ENCODE assay signal across 8 mouse cellular contexts in the genomic region with DNA sequence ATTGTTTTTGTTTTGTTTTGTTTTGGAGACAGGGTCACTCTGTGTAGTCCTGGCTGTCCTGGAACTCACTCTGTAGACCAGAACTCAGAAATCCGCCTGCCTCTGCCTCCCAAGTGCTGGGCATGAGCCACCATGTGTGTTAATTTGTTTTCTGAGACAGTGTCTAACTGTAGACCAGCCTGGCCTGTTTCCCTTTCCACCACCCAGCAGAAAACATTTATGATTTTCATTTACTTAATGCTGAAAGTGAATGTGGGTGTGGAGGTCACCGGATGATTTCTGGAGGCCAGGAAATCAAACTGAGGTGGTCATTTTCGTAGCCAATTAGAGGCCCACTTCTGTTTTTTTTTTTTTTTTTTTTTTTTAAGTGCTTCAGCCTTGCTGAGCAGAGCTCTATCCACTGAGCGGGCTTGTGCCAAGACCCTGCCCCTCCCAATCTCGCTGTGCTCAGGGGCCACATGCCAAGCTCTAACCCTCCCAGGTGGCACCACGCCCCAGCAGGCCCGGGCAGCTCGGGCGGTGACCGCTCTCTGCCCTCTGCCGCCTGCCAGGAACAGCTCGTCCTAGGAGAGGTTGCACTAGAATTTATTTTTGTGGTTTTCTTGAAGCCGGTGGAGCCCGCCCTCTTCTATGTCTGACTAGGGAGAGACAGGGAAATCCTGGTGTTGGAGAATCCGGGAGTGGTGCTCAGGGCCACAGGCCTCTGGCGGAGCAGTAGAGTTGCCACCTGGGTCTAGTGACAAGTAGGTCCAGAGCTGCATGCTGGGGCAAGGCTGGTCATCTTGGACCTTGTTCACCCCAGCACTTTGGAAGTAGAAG. TPM values are rescaled to one million over a fixed set of nuclear protein-coding genes. Genes with fewer than 3 reads are reported as not detected.
DNase-seq lines count a peak whose midpoint lies in the region; ATAC-seq and TF ChIP-seq lines count a peak whose summit lies in the region.

No protein-coding gene starts in this region.

- no peak for ATAC-seq in midbrain, embryonic 15.5 days (replicated peaks)
- no peak for ATAC-seq in hindbrain, embryonic 16.5 days
- ATAC-seq in liver, embryonic 12.5 days = peak; percentile 38; the same call in 1 of the 2 replicates
- 0 out of 2 replicates have a peak, but pooled peaks have one; percentile 7 for ATAC-seq in neural tube, embryonic 13.5 days (ENCODE audit: low read depth)

- TF ChIP-seq CTCF in cerebellum, adult 2 months (IDR thresholded peaks at IDR 0.05; ENCODE audit: borderline replicate concordance, insufficient read depth, low read depth, low read length) = no peak

- TF ChIP-seq POLR2A in cerebellum, adult 2 months (IDR thresholded peaks at IDR 0.05; ENCODE audit: borderline replicate concordance, insufficient read depth, low read length) = no peak

- H3K9me3 ChIP-seq in midbrain, embryonic 10.5 days (replicated peaks) = no peaks in the 10 kb centered on the region
- no peaks in the 10 kb centered on the region for H3K9me3 ChIP-seq in midbrain, embryonic 15.5 days
- H3K9me3 ChIP-seq in hindbrain, embryonic 16.5 days (ENCODE audit: control insufficient read depth, low read length) = no peaks in the 10 kb centered on the region
- H3K9me3 ChIP-seq in liver, embryonic 12.5 days (replicated peaks) = no peaks in the 10 kb centered on the region
- H3K9me3 ChIP-seq in neural tube, embryonic 13.5 days = no peaks in the 10 kb centered on the region

- no peak overlapping the region for H3K4me2 ChIP-seq in midbrain, embryonic 15.5 days
- H3K4me2 ChIP-seq in hindbrain, embryonic 16.5 days (ENCODE audit: low read length) = no peak overlapping the region; the same call in 1 of the 2 replicates
- H3K4me2 ChIP-seq in liver, embryonic 12.5 days = peak overlapping the region; percentile 55
- 0 out of 2 replicates have a peak overlapping the region, but pooled peaks have one; percentile 11 for H3K4me2 ChIP-seq in neural tube, embryonic 13.5 days

- peak overlapping the region; percentile 16; the same call in 1 of the 2 replicates for H3K4me3 ChIP-seq in midbrain, embryonic 10.5 days
- H3K4me3 ChIP-seq in midbrain, embryonic 15.5 days = no peak overlapping the region
- H3K4me3 ChIP-seq in cerebellum, adult 2 months (replicated peaks; ENCODE audit: insufficient read depth, low read depth, low read length) = no peak overlapping the region
- H3K4me3 ChIP-seq in hindbrain, embryonic 16.5 days (ENCODE audit: low read length) = no peak overlapping the region
- peak overlapping the region; percentile 8; the same call in 1 of the 2 replicates for H3K4me3 ChIP-seq in liver, embryonic 12.5 days
- no peak overlapping the region for H3K4me3 ChIP-seq in neural tube, embryonic 13.5 days

- 47% methylated on average over 16 of the region's 16 CpGs for WGBS in midbrain, embryonic 10.5 days
- WGBS in midbrain, embryonic 15.5 days = 44% methylated on average over 16 of the region's 16 CpGs
- WGBS in cerebellum, adult 2 months = 5% methylated on average over 16 of the region's 16 CpGs
- 31% methylated on average over 16 of the region's 16 CpGs for WGBS in hindbrain, embryonic 16.5 days
- 19% methylated on average over 16 of the region's 16 CpGs for WGBS in liver, embryonic 12.5 days (ENCODE audit: insufficient replicate concordance)
- WGBS in neural tube, embryonic 13.5 days = 45% methylated on average over 16 of the region's 16 CpGs

- H3K9ac ChIP-seq in midbrain, embryonic 15.5 days = no peak overlapping the region
- no peak overlapping the region for H3K9ac ChIP-seq in hindbrain, embryonic 16.5 days (ENCODE audit: low read depth, low read length)
- peak overlapping the region; percentile 54 for H3K9ac ChIP-seq in liver, embryonic 12.5 days
- H3K9ac ChIP-seq in neural tube, embryonic 13.5 days = no peak overlapping the region

- H3K27ac ChIP-seq in midbrain, embryonic 10.5 days (replicated peaks) = no peak overlapping the region; the same call in 1 of the 2 replicates
- no peak overlapping the region for H3K27ac ChIP-seq in midbrain, embryonic 15.5 days
- H3K27ac ChIP-seq in cerebellum, adult 2 months (ENCODE audit: insufficient read depth, low read length) = peak overlapping the region; percentile 14
- H3K27ac ChIP-seq in hindbrain, embryonic 16.5 days (ENCODE audit: low read depth, low read length) = peak overlapping the region; percentile 61; the same call in 1 of the 2 replicates
- peak overlapping the region; percentile 81 for H3K27ac ChIP-seq in liver, embryonic 12.5 days
- peak overlapping the region; percentile 43 for H3K27ac ChIP-seq in neural tube, embryonic 13.5 days (replicated peaks)

- no peaks in the 10 kb centered on the region for H3K27me3 ChIP-seq in midbrain, embryonic 10.5 days (ENCODE audit: low read depth, poor library complexity, severe bottlenecking)
- H3K27me3 ChIP-seq in midbrain, embryonic 15.5 days (replicated peaks) = no peaks in the 10 kb centered on the region
- no peaks in the 10 kb centered on the region for H3K27me3 ChIP-seq in cerebellum, adult 2 months (ENCODE audit: control insufficient read depth, insufficient read depth, low read length)
- no peaks in the 10 kb centered on the region for H3K27me3 ChIP-seq in hindbrain, embryonic 16.5 days (replicated peaks; ENCODE audit: control insufficient read depth, insufficient read depth, low read length)
- H3K27me3 ChIP-seq in liver, embryonic 12.5 days (replicated peaks) = no peaks in the 10 kb centered on the region
- H3K27me3 ChIP-seq in neural tube, embryonic 13.5 days = no peaks in the 10 kb centered on the region

- H3K4me1 ChIP-seq in midbrain, embryonic 10.5 days = peaks cover 29% of the 10 kb centered on the region
- no peaks in the 10 kb centered on the region for H3K4me1 ChIP-seq in midbrain, embryonic 15.5 days
- peaks cover 34% of the 10 kb centered on the region for H3K4me1 ChIP-seq in cerebellum, adult 2 months (ENCODE audit: control insufficient read depth, insufficient read depth, low read length)
- no peaks in the 10 kb centered on the region; the same call in 1 of the 2 replicates for H3K4me1 ChIP-seq in hindbrain, embryonic 16.5 days (ENCODE audit: control insufficient read depth, insufficient read depth, low read depth, low read length)
- H3K4me1 ChIP-seq in liver, embryonic 12.5 days = peaks cover 62% of the 10 kb centered on the region
- H3K4me1 ChIP-seq in neural tube, embryonic 13.5 days (replicated peaks) = peaks cover 33% of the 10 kb centered on the region

- no peak for DNase-seq in midbrain, embryonic 10.5 days (ENCODE audit: low spot score)
- DNase-seq in cerebellum, adult 2 months = peak; percentile 79 to 82
- DNase-seq in gastrocnemius, postnatal 10 days = peak; percentile 88
- DNase-seq in urinary bladder, postnatal 4 days (ENCODE audit: low spot score in 2 of 2) = peak; percentile 85 to 87

- peaks cover 43% of the 10 kb centered on the region for H3K36me3 ChIP-seq in midbrain, embryonic 10.5 days
- peaks cover 28% of the 10 kb centered on the region for H3K36me3 ChIP-seq in midbrain, embryonic 15.5 days (replicated peaks)
- peaks cover 32% of the 10 kb centered on the region for H3K36me3 ChIP-seq in hindbrain, embryonic 16.5 days (ENCODE audit: control insufficient read depth, insufficient read depth, low read length)
- H3K36me3 ChIP-seq in liver, embryonic 12.5 days = peaks cover 43% of the 10 kb centered on the region
- H3K36me3 ChIP-seq in neural tube, embryonic 13.5 days = peaks cover 43% of the 10 kb centered on the region

RNA-seq across cellular contexts. Expression of a gene that starts 7.5 kb away (rescaled TPM):
- polyA plus RNA-seq in midbrain, embryonic 10.5 days (2016; fragmentation: Nextera tagmentation; extraction: Ambion mirVana) = 70.3 and 75.2 TPM in 2 replicates
- 85.9 and 90.4 TPM in 2 replicates for polyA plus RNA-seq in midbrain, embryonic 15.5 days (2015; fragmentation: Nextera tagmentation; extraction: Ambion mirVana)
- polyA plus RNA-seq in cerebellum, adult 2 months (2012; rRNA removed) = 106 and 108 TPM in 2 replicates
- 10 to 100 TPM; 39.9 to 40.3 TPM for total RNA-seq in gastrocnemius, postnatal 10 days (2021)
- polyA plus RNA-seq in hindbrain, embryonic 16.5 days (2015; fragmentation: Nextera tagmentation; extraction: Ambion mirVana) = 21.2 and 83.2 TPM in 2 replicates
- polyA plus RNA-seq in liver, embryonic 12.5 days (2016; fragmentation: Nextera tagmentation; extraction: Ambion mirVana) = 26.0 and 27.3 TPM in 2 replicates
- polyA plus RNA-seq in neural tube, embryonic 13.5 days (2015; fragmentation: Nextera tagmentation; extraction: Ambion mirVana) = 93.9 and 100.0 TPM in 2 replicates

RNA-seq across cellular contexts. Expression of a gene that starts 13.5 kb away (rescaled TPM):
- 82.7 and 84.7 TPM in 2 replicates for polyA plus RNA-seq in midbrain, embryonic 10.5 days (2016; fragmentation: Nextera tagmentation; extraction: Ambion mirVana)
- 61.5 and 66.6 TPM in 2 replicates for polyA plus RNA-seq in midbrain, embryonic 15.5 days (2015; fragmentation: Nextera tagmentation; extraction: Ambion mirVana)
- 59.3 and 64.4 TPM in 2 replicates for polyA plus RNA-seq in cerebellum, adult 2 months (2012; rRNA removed)
- total RNA-seq in gastrocnemius, postnatal 10 days (2021) = 100 to 1,000 TPM; 142 to 160 TPM
- 35.6 and 55.7 TPM in 2 replicates for polyA plus RNA-seq in hindbrain, embryonic 16.5 days (2015; fragmentation: Nextera tagmentation; extraction: Ambion mirVana)
- 124 and 125 TPM in 2 replicates for polyA plus RNA-seq in liver, embryonic 12.5 days (2016; fragmentation: Nextera tagmentation; extraction: Ambion mirVana)
- 61.4 and 63.4 TPM in 2 replicates for polyA plus RNA-seq in neural tube, embryonic 13.5 days (2015; fragmentation: Nextera tagmentation; extraction: Ambion mirVana)

RNA-seq across cellular contexts. Expression of a gene that starts 37.4 kb away (rescaled TPM):
- 69.9 and 73.9 TPM in 2 replicates for polyA plus RNA-seq in midbrain, embryonic 10.5 days (2016; fragmentation: Nextera tagmentation; extraction: Ambion mirVana)
- 63.4 and 64.3 TPM in 2 replicates for polyA plus RNA-seq in midbrain, embryonic 15.5 days (2015; fragmentation: Nextera tagmentation; extraction: Ambion mirVana)
- 12.6 and 14.2 TPM in 2 replicates for polyA plus RNA-seq in cerebellum, adult 2 months (2012; rRNA removed)
- total RNA-seq in gastrocnemius, postnatal 10 days (2021) = 10 to 100 TPM in 1 of 2 experiments, 1 to 10 TPM in 1; 8.6 to 13.1 TPM
- polyA plus RNA-seq in hindbrain, embryonic 16.5 days (2015; fragmentation: Nextera tagmentation; extraction: Ambion mirVana) = 56.9 and 59.5 TPM in 2 replicates
- polyA plus RNA-seq in liver, embryonic 12.5 days (2016; fragmentation: Nextera tagmentation; extraction: Ambion mirVana) = 43.9 and 45.3 TPM in 2 replicates
- 46.4 and 55.1 TPM in 2 replicates for polyA plus RNA-seq in neural tube, embryonic 13.5 days (2015; fragmentation: Nextera tagmentation; extraction: Ambion mirVana)

RNA-seq across cellular contexts. Expression of a gene that starts 37.6 kb away (rescaled TPM):
- polyA plus RNA-seq in midbrain, embryonic 10.5 days (2016; fragmentation: Nextera tagmentation; extraction: Ambion mirVana) = 8.9 and 15.7 TPM in 2 replicates
- 42.9 and 50.9 TPM in 2 replicates for polyA plus RNA-seq in midbrain, embryonic 15.5 days (2015; fragmentation: Nextera tagmentation; extraction: Ambion mirVana)
- 112 and 117 TPM in 2 replicates for polyA plus RNA-seq in cerebellum, adult 2 months (2012; rRNA removed)
- total RNA-seq in gastrocnemius, postnatal 10 days (2021) = 1 to 10 TPM; 4.3 to 6.1 TPM
- polyA plus RNA-seq in hindbrain, embryonic 16.5 days (2015; fragmentation: Nextera tagmentation; extraction: Ambion mirVana) = 43.7 and 50.4 TPM in 2 replicates
- polyA plus RNA-seq in liver, embryonic 12.5 days (2016; fragmentation: Nextera tagmentation; extraction: Ambion mirVana) = 10.1 and 10.6 TPM in 2 replicates
- polyA plus RNA-seq in neural tube, embryonic 13.5 days (2015; fragmentation: Nextera tagmentation; extraction: Ambion mirVana) = 37.2 and 39.1 TPM in 2 replicates

RNA-seq across cellular contexts. Expression of a gene that starts 41.8 kb away (rescaled TPM):
- polyA plus RNA-seq in midbrain, embryonic 10.5 days (2016; fragmentation: Nextera tagmentation; extraction: Ambion mirVana) = 131 and 151 TPM in 2 replicates
- polyA plus RNA-seq in midbrain, embryonic 15.5 days (2015; fragmentation: Nextera tagmentation; extraction: Ambion mirVana) = 107 and 123 TPM in 2 replicates
- polyA plus RNA-seq in cerebellum, adult 2 months (2012; rRNA removed) = 208 and 218 TPM in 2 replicates
- total RNA-seq in gastrocnemius, postnatal 10 days (2021) = 100 to 1,000 TPM; 121 to 141 TPM
- 24.9 and 77.7 TPM in 2 replicates for polyA plus RNA-seq in hindbrain, embryonic 16.5 days (2015; fragmentation: Nextera tagmentation; extraction: Ambion mirVana)
- polyA plus RNA-seq in liver, embryonic 12.5 days (2016; fragmentation: Nextera tagmentation; extraction: Ambion mirVana) = 106 TPM in 2 replicates
- 98.0 and 110 TPM in 2 replicates for polyA plus RNA-seq in neural tube, embryonic 13.5 days (2015; fragmentation: Nextera tagmentation; extraction: Ambion mirVana)

Comparison
In these comparisons a context has a peak if more than half of its experiments do, and no peak if none do; other contexts are left out.
1. H3K4me3 ChIP-seq: peak in midbrain, embryonic 10.5 days (single experiment) and liver, embryonic 12.5 days (single experiment); none in midbrain, embryonic 15.5 days (single experiment), cerebellum, adult 2 months (single experiment), hindbrain, embryonic 16.5 days (single experiment) and neural tube, embryonic 13.5 days (single experiment).
2. H3K27ac ChIP-seq: peak in cerebellum, adult 2 months (single experiment), hindbrain, embryonic 16.5 days (single experiment), liver, embryonic 12.5 days (single experiment) and neural tube, embryonic 13.5 days (single experiment); none in midbrain, embryonic 10.5 days (single experiment) and midbrain, embryonic 15.5 days (single experiment).
3. ATAC-seq: peak in liver, embryonic 12.5 days (single experiment) and neural tube, embryonic 13.5 days (single experiment); none in midbrain, embryonic 15.5 days (single experiment) and hindbrain, embryonic 16.5 days (single experiment).
4. H3K4me2 ChIP-seq: peak in liver, embryonic 12.5 days (single experiment) and neural tube, embryonic 13.5 days (single experiment); none in midbrain, embryonic 15.5 days (single experiment) and hindbrain, embryonic 16.5 days (single experiment).